Mouse (Mus musculus) layer of hippocampus, postnatal 36 days (tissue): ENCODE results near the gene A630001G21Rik. TPM values are rescaled to one million over a fixed set of nuclear protein-coding genes. Genes with fewer than 3 reads are reported as not detected.
"Not testable (repeated sequence)": the region's sequence is repeated elsewhere in the genome, so short reads cannot be mapped to it uniquely, and the experiment has no call there.

Source experiments
- DNase-seq, 2 experiments: peaks; one replicate each; pipeline ENCODE4 v3.0.0; 2022
- total RNA-seq, 2 experiments: library from RNA; stranded (reverse); gene quantifications; 2 replicates each; pipeline ENCODE4 v1.2.3; 2021

A630001G21Rik gene
- total RNA-seq, result under 1 TPM; 0.38 to 0.52 TPM

GRCm38 (mm10) chr1:85778436-85778835 is at the start of gene A630001G21Rik:
Gene A630001G21Rik, minus strand, starts transcription at chr1:85778643.
- DNase-seq, result no peak

- no peak for DNase-seq
These were observed 48.7 kb upstream of the A630001G21Rik start for GRCm38 (mm10) chr1:85827166-85827565.

GRCm38 (mm10) chr1:85824905-85825304 is 46.5 kb upstream of the A630001G21Rik start:
- DNase-seq, result no peak

GRCm38 (mm10) chr1:85822239-85822638 is 43.8 kb upstream of the A630001G21Rik start:
- DNase-seq, result no peak

- DNase-seq, result no peak
These were observed 41.3 kb upstream of the A630001G21Rik start for GRCm38 (mm10) chr1:85819695-85820094.

GRCm38 (mm10) chr1:85818121-85818520 is 39.7 kb upstream of the A630001G21Rik start:
- DNase-seq, result no peak

- DNase-seq, result not testable (repeated sequence)
These were observed 35.8 kb upstream of the A630001G21Rik start for GRCm38 (mm10) chr1:85814213-85814612.

- DNase-seq, result no peak
These were observed 32.3 kb upstream of the A630001G21Rik start for GRCm38 (mm10) chr1:85810787-85811186.

GRCm38 (mm10) chr1:85810343-85810742 is 31.9 kb upstream of the A630001G21Rik start:
- no peak for DNase-seq

- no peak for DNase-seq
These were observed 30.8 kb upstream of the A630001G21Rik start for GRCm38 (mm10) chr1:85809256-85809655.

GRCm38 (mm10) chr1:85804551-85804950 is 26.1 kb upstream of the A630001G21Rik start:
- DNase-seq, result no peak

GRCm38 (mm10) chr1:85802517-85802916 is 24.1 kb upstream of the A630001G21Rik start:
- no peak for DNase-seq

- no peak for DNase-seq
These were observed 21.3 kb upstream of the A630001G21Rik start for GRCm38 (mm10) chr1:85799776-85800175.

GRCm38 (mm10) chr1:85795196-85795595 is 16.8 kb upstream of the A630001G21Rik start:
- no peak for DNase-seq

- peak in 1 of 2 experiments; percentile 34 for DNase-seq
These were observed 15.8 kb upstream of the A630001G21Rik start for GRCm38 (mm10) chr1:85794106-85794771.

GRCm38 (mm10) chr1:85793208-85794105 is 15.0 kb upstream of the A630001G21Rik start, which contains the start of gene Cab39:
Gene Cab39, plus strand, starts transcription at chr1:85793441.
- peak; percentile 88 to 89 for DNase-seq

- DNase-seq, result no peak
These were observed 13.0 kb upstream of the A630001G21Rik start for GRCm38 (mm10) chr1:85791476-85791875.

- no peak for DNase-seq
These were observed 12.1 kb upstream of the A630001G21Rik start for GRCm38 (mm10) chr1:85790565-85790964.

- DNase-seq, result no peak
These were observed 1.2 kb upstream of the A630001G21Rik start for GRCm38 (mm10) chr1:85779428-85780180.

- DNase-seq, result no peak
These were observed 569 bp upstream of the A630001G21Rik start for GRCm38 (mm10) chr1:85779012-85779411.

- DNase-seq, result no peak
These were observed 2.3 kb downstream of the A630001G21Rik start for GRCm38 (mm10) chr1:85776154-85776553.

- no peak for DNase-seq
These were observed 3.3 kb downstream of the A630001G21Rik start for GRCm38 (mm10) chr1:85775136-85775535.

- no peak for DNase-seq
These were observed 6.5 kb downstream of the A630001G21Rik start for GRCm38 (mm10) chr1:85771976-85772375.
